Mouse (Mus musculus): ENCODE results near the gene Slc41a2. TPM values are rescaled to one million over a fixed set of nuclear protein-coding genes. Genes with fewer than 3 reads are reported as not detected.
A peak's percentile ranks its signal among the peaks of the same experiment; 100 is the strongest.

Gene Slc41a2
- 6.6 and 8.5 TPM in 2 replicates for polyA plus RNA-seq (2012; rRNA removed)

DNA sequence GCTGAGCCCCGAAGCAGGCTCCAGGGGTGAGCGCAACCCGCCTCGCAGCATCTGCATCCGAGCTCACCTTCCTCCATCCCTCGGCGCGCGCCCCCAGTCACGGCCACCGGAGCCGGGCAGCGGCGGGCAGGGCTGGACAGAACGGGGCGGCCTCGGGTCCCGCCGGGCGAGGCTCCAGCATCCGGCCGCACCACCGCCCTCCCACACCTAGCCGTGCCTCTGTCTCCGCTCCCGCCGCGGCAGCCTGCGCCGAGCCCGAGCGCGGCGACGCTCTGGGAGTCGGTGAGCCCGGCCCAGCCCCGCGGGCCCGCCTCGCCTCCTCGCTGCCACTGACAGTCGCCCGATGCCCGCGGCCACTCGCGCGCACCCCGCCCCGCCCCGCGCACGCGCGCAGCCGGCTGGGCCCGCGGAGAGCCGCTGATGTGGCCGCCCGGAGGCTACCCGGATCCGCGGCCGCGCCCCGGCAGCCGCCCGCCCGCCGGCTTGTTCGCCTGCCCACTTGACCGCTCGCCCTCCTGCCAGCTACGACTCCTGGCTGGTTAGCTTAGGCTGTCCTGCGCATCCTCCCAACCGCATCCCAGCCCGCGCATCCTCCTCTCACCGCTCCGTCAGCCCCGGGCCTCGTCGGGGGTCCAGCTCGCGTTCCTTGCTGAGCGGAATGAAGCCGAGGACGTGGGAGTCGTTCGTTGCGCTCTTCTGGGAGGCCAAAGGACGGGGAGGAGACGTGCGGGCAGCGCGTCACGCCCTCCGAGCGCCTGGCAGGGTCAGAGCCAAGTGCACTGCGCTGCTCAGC, at the start of gene Slc41a2:
Slc41a2 (minus strand) TSS at position 724 of the 793 bp plus-strand sequence.
- TF ChIP-seq CTCF (IDR thresholded peaks at IDR 0.05; ENCODE audit: control insufficient read depth, insufficient read depth, insufficient replicate concordance, low read depth, low read length) (no peak), POLR2A (IDR thresholded peaks at IDR 0.05; ENCODE audit: control insufficient read depth, low read depth, low read length) (peak; percentile 49; the same call in 1 of the 2 replicates)
- Histone ChIP-seq H3K27me3 (ENCODE audit: control insufficient read depth, insufficient read depth, low read length) (no peaks in the 10 kb centered on the region), H3K4me1 (ENCODE audit: control insufficient read depth, insufficient read depth, low read length) (peaks cover 7% of the 10 kb centered on the region), H3K4me3 (ENCODE audit: control insufficient read depth, low read depth, low read length) (peak within 1 kb of the TSS; percentile 89), H3K36me3 (ENCODE audit: control insufficient read depth, insufficient read depth, low read length) (no peaks in the 10 kb centered on the region), H3K27ac (ENCODE audit: control insufficient read depth, insufficient read depth, low read depth, low read length) (peak within 1 kb of the TSS; percentile 79)

- no peaks in the 10 kb centered on the region for H3K4me1 ChIP-seq (ENCODE audit: control insufficient read depth, insufficient read depth, low read length)
- no peak for TF ChIP-seq CTCF (IDR thresholded peaks at IDR 0.05; ENCODE audit: control insufficient read depth, insufficient read depth, insufficient replicate concordance, low read depth, low read length)
- no peak for TF ChIP-seq POLR2A (IDR thresholded peaks at IDR 0.05; ENCODE audit: control insufficient read depth, low read depth, low read length)
- no peaks in the 10 kb centered on the region for H3K27me3 ChIP-seq (ENCODE audit: control insufficient read depth, insufficient read depth, low read length)
Observed at GRCm38 (mm10) chr10:83385330-83385910, 47.7 kb upstream of the Slc41a2 start.

GRCm38 (mm10) chr10:83384456-83385215, 47.0 kb upstream of the Slc41a2 start:
- Histone ChIP-seq H3K36me3 (ENCODE audit: control insufficient read depth, insufficient read depth, low read length) (no peaks in the 10 kb centered on the region), H3K27me3 (ENCODE audit: control insufficient read depth, insufficient read depth, low read length) (no peaks in the 10 kb centered on the region), H3K4me1 (ENCODE audit: control insufficient read depth, insufficient read depth, low read length) (no peaks in the 10 kb centered on the region), H3K4me3 (ENCODE audit: control insufficient read depth, low read depth, low read length) (no peak overlapping the region), H3K27ac (ENCODE audit: control insufficient read depth, insufficient read depth, low read depth, low read length) (no peak overlapping the region)
- TF ChIP-seq CTCF (IDR thresholded peaks at IDR 0.05; ENCODE audit: control insufficient read depth, insufficient read depth, insufficient replicate concordance, low read depth, low read length) (no peak), POLR2A (IDR thresholded peaks at IDR 0.05; ENCODE audit: control insufficient read depth, low read depth, low read length) (no peak)

More at GRCm38 (mm10) chr10:83385330-83385910, 47.7 kb upstream of the Slc41a2 start:
- Histone ChIP-seq H3K27ac (ENCODE audit: control insufficient read depth, insufficient read depth, low read depth, low read length) (no peak overlapping the region), H3K36me3 (ENCODE audit: control insufficient read depth, insufficient read depth, low read length) (no peaks in the 10 kb centered on the region), H3K4me3 (ENCODE audit: control insufficient read depth, low read depth, low read length) (no peak overlapping the region)

DNA sequence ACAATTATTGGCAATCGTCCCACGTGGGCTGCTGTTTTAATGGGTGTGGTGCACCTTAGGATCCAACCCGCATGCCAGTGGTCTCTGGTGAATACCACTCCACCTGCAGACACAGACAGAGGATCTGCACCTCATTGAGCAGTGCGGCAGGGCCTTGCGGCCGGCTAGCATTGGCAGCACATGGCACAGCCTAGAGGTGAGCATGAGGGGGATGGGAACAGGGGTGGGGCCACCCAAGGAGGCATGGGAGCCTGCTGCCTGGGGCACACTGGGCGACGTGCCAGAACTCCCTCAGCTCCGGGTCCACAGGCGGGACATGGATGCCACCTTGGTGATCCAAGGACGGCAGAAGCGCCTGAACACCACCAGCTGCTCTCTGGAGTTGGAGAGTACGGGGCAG, 46.2 kb upstream of the Slc41a2 start:
- Histone ChIP-seq H3K4me3 (ENCODE audit: control insufficient read depth, low read depth, low read length) (no peak overlapping the region), H3K27ac (ENCODE audit: control insufficient read depth, insufficient read depth, low read depth, low read length) (no peak overlapping the region), H3K27me3 (ENCODE audit: control insufficient read depth, insufficient read depth, low read length) (no peaks in the 10 kb centered on the region), H3K36me3 (ENCODE audit: control insufficient read depth, insufficient read depth, low read length) (no peaks in the 10 kb centered on the region), H3K4me1 (ENCODE audit: control insufficient read depth, insufficient read depth, low read length) (no peaks in the 10 kb centered on the region)
- no peak for TF ChIP-seq CTCF (IDR thresholded peaks at IDR 0.05; ENCODE audit: control insufficient read depth, insufficient read depth, insufficient replicate concordance, low read depth, low read length)
- TF ChIP-seq POLR2A (IDR thresholded peaks at IDR 0.05; ENCODE audit: control insufficient read depth, low read depth, low read length) = no peak

DNA sequence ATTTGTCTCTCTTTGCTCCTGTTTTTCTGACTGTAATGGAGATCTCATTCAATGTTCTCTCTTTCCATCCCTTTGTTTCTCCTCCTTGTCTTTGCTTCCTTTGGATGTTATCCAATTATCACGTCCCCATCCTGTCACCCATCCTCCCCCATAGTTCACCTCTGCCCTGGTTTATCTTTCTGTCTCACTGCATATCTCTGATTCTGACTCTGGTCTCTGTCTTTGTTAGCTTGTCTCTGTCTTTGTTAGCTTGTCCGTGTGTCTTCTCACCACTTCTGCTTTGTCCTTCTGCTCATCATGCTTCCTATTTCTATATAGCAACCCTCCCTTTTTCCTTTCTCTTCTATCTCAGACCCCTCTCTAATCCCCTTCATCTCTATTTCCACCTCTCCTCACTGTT, 45.3 kb upstream of the Slc41a2 start:
- H3K4me1 ChIP-seq (ENCODE audit: control insufficient read depth, insufficient read depth, low read length) = peaks cover 3% of the 10 kb centered on the region
- H3K27me3 ChIP-seq (ENCODE audit: control insufficient read depth, insufficient read depth, low read length) = no peaks in the 10 kb centered on the region
- TF ChIP-seq POLR2A (IDR thresholded peaks at IDR 0.05; ENCODE audit: control insufficient read depth, low read depth, low read length) (no peak), CTCF (IDR thresholded peaks at IDR 0.05; ENCODE audit: control insufficient read depth, insufficient read depth, insufficient replicate concordance, low read depth, low read length) (no peak)
- no peak overlapping the region for H3K4me3 ChIP-seq (ENCODE audit: control insufficient read depth, low read depth, low read length)
- no peak overlapping the region for H3K27ac ChIP-seq (ENCODE audit: control insufficient read depth, insufficient read depth, low read depth, low read length)
- no peaks in the 10 kb centered on the region for H3K36me3 ChIP-seq (ENCODE audit: control insufficient read depth, insufficient read depth, low read length)

DNA sequence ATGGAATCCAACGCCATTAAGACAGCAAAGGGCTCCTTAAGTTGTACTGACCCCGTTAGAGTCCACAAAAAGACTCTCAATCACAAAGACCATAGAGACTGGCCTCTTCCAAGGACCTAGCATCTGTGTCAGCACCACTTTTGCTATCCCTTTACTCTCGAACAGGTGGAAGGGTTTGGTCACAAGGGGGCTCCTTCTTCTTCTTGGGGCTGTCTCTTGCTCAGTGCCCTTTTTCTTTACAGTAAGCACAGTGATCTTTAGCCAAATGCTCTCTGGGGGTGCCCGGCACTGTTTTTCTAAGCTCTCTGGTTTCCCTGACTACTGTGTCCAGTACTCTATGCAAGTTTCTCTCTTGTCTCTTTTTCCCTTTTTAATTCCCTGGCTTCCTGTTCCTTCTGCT, 44.8 kb upstream of the Slc41a2 start:
- TF ChIP-seq POLR2A (IDR thresholded peaks at IDR 0.05; ENCODE audit: control insufficient read depth, low read depth, low read length) (no peak), CTCF (IDR thresholded peaks at IDR 0.05; ENCODE audit: control insufficient read depth, insufficient read depth, insufficient replicate concordance, low read depth, low read length) (no peak)
- Histone ChIP-seq H3K4me3 (ENCODE audit: control insufficient read depth, low read depth, low read length) (no peak overlapping the region), H3K36me3 (ENCODE audit: control insufficient read depth, insufficient read depth, low read length) (no peaks in the 10 kb centered on the region)

GRCm38 (mm10) chr10:83380501-83380900, 42.8 kb upstream of the Slc41a2 start:
- Histone ChIP-seq H3K27ac (ENCODE audit: control insufficient read depth, insufficient read depth, low read depth, low read length) (no peak overlapping the region), H3K27me3 (ENCODE audit: control insufficient read depth, insufficient read depth, low read length) (no peaks in the 10 kb centered on the region), H3K36me3 (ENCODE audit: control insufficient read depth, insufficient read depth, low read length) (no peaks in the 10 kb centered on the region), H3K4me1 (ENCODE audit: control insufficient read depth, insufficient read depth, low read length) (peaks cover 3% of the 10 kb centered on the region), H3K4me3 (ENCODE audit: control insufficient read depth, low read depth, low read length) (no peak overlapping the region)
- TF ChIP-seq CTCF (IDR thresholded peaks at IDR 0.05; ENCODE audit: control insufficient read depth, insufficient read depth, insufficient replicate concordance, low read depth, low read length) (no peak), POLR2A (IDR thresholded peaks at IDR 0.05; ENCODE audit: control insufficient read depth, low read depth, low read length) (no peak)

More for the DNA sequence above, 44.8 kb upstream of the Slc41a2 start:
- Histone ChIP-seq H3K4me1 (ENCODE audit: control insufficient read depth, insufficient read depth, low read length) (peaks cover 3% of the 10 kb centered on the region), H3K27me3 (ENCODE audit: control insufficient read depth, insufficient read depth, low read length) (no peaks in the 10 kb centered on the region), H3K27ac (ENCODE audit: control insufficient read depth, insufficient read depth, low read depth, low read length) (no peak overlapping the region)
